28 mouse cellular contexts compared by ENCODE assay signal in the genomic region with DNA sequence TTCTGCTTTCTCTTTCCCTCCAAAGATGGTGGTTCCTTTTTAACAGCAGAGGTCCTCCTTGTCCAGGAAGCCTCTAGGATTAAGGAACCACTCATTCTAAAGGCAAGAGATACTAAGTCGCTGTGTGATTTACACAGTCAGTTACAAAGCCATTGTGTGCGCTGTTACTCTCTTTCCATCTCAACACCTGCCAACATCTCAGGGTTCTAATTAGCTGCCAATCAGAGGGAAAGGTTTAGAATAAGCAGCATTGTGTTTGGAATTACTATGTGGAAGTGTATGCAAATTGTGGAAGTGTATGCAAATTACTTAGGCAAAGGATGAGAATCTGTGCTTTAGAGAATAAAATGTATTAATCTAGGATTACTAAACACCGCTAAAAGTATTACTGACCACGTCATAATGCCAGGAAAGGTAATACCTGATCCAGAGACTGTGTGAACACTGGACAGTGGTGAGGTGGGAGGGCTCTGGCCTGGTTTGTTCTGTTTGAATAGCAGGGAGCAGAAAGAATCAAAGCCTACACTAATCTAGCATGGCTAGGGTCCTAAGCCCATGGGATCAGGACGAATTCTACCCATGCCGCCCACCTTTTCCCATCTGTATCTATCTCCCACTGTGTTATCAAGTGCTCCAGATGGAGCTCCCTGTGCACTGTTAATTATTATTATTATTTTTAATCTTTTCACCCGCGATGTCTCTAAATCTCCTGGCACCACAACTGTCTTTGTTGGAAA. TPM values are rescaled to one million over a fixed set of nuclear protein-coding genes. Genes with fewer than 3 reads are reported as not detected.
DNase-seq lines count a peak whose midpoint lies in the region; ATAC-seq and TF ChIP-seq lines count a peak whose summit lies in the region.
"Had no signal": no experiment of that assay in that cellular context is flagged by ENCODE, and none has a peak within 500 bp of the region (broad histone marks: within the 10 kb centered on the region; RNA-seq: fewer than 3 reads in every experiment).

No protein-coding gene starts in this region.

- H3K27ac ChIP-seq in forebrain, embryonic 11.5 days (ENCODE audit: low read depth, low read length): no peak overlapping the region
- H3K27ac ChIP-seq in forebrain, embryonic 10.5 days: no peak overlapping the region
- H3K27ac ChIP-seq in layer of hippocampus, adult 2 months: peak overlapping the region; percentile 91
- no peak overlapping the region for H3K27ac ChIP-seq in midbrain, embryonic 14.5 days (replicated peaks; ENCODE audit: low read depth, low read length)
- H3K27ac ChIP-seq in kidney, adult 2 months (ENCODE audit: insufficient read depth, low read depth, low read length): no peak overlapping the region
- H3K27ac ChIP-seq: heart, adult 2 months; hindbrain, postnatal 0 days; left cerebral cortex, adult 2 months had no signal

- DNase-seq in forebrain, embryonic 11.5 days (ENCODE audit: low spot score): no peak
- no peak for DNase-seq in forebrain, embryonic 10.5 days (ENCODE audit: extremely low spot score, low spot score)
- DNase-seq in brain, embryonic 14.5 days (ENCODE audit: low read depth): peak; percentile 68
- DNase-seq in layer of hippocampus, adult 2 months (ENCODE audit: low spot score in 2 of 2): peak; percentile 39 to 44
- peak; percentile 21 for DNase-seq in midbrain, embryonic 14.5 days
- no peak for DNase-seq in cerebellum, adult 9-11 months
- no peak for DNase-seq in gastrocnemius, adult 18-20 months (ENCODE audit: low spot score)
- no peak for DNase-seq in kidney, adult 2 months
- DNase-seq: adrenal gland, postnatal 10 days; cerebellum, adult 11-12 months; cerebellum, postnatal 25 days; gastrocnemius, postnatal 25 days; heart, adult 2 months; heart, postnatal 4 days; kidney, adult 11 months; kidney, postnatal 10 days; left cerebral cortex, postnatal 4 days; liver; lung, postnatal 10 days; spleen, adult 18-20 months; thymus, adult 18-20 months; thymus, postnatal 4 days had no signal

- no peak for TF ChIP-seq POLR2A in brain, embryonic 14.5 days (IDR thresholded peaks at IDR 0.05; ENCODE audit: borderline replicate concordance, extremely low read depth, insufficient read depth, insufficient read length, poor library complexity, severe bottlenecking)
- no peak for TF ChIP-seq POLR2A in kidney, adult 2 months (IDR thresholded peaks at IDR 0.05; ENCODE audit: low read depth, low read length)

- H3K9ac ChIP-seq in forebrain, embryonic 11.5 days (ENCODE audit: low read length): no peak overlapping the region
- no peak overlapping the region for H3K9ac ChIP-seq in midbrain, embryonic 14.5 days (replicated peaks; ENCODE audit: low read length)

- TF ChIP-seq CTCF in brain, embryonic 14.5 days (IDR thresholded peaks at IDR 0.05; ENCODE audit: borderline replicate concordance, extremely low read depth, insufficient read depth, insufficient read length): no peak
- TF ChIP-seq CTCF in layer of hippocampus, adult 2 months (conservative IDR thresholded peaks at IDR 0.05): no peak
- TF ChIP-seq CTCF in kidney, adult 2 months (conservative IDR thresholded peaks at IDR 0.05; ENCODE audit: insufficient read depth, insufficient read length, low read depth, low read length): no peak

- 0 out of 2 replicates have a peak, but pooled peaks have one; percentile 33 for ATAC-seq in forebrain, embryonic 11.5 days (replicated peaks; ENCODE audit: low FRiP score)
- ATAC-seq in midbrain, embryonic 14.5 days (ENCODE audit: low FRiP score, low TSS enrichment): peak; percentile 64; the same call in 1 of the 2 replicates
- ATAC-seq: CD4-positive, CD25-positive, alpha-beta regulatory T cell, adult 4 months; hindbrain, postnatal 0 days; Patski had no signal

- no peak overlapping the region for H3K4me2 ChIP-seq in forebrain, embryonic 11.5 days (ENCODE audit: low read depth, low read length, severe bottlenecking)
- no peak overlapping the region for H3K4me2 ChIP-seq in midbrain, embryonic 14.5 days (ENCODE audit: low read length)

- no peaks in the 10 kb centered on the region for H3K9me3 ChIP-seq in forebrain, embryonic 11.5 days (ENCODE audit: control insufficient read depth, low read length)
- H3K9me3 ChIP-seq in forebrain, embryonic 10.5 days: no peaks in the 10 kb centered on the region
- H3K9me3 ChIP-seq in midbrain, embryonic 14.5 days (ENCODE audit: control insufficient read depth, low read length): no peaks in the 10 kb centered on the region

- 0 out of 2 replicates have a peak, but pooled peaks cover 2% of the 10 kb centered on the region for H3K4me1 ChIP-seq in forebrain, embryonic 11.5 days (replicated peaks; ENCODE audit: control insufficient read depth, insufficient read depth, low read length)
- peaks cover 5% of the 10 kb centered on the region; the same call in 1 of the 2 replicates for H3K4me1 ChIP-seq in forebrain, embryonic 10.5 days
- no peaks in the 10 kb centered on the region for H3K4me1 ChIP-seq in midbrain, embryonic 14.5 days (ENCODE audit: control insufficient read depth, insufficient read depth, low read length)
- H3K4me1 ChIP-seq in kidney, adult 2 months (ENCODE audit: control insufficient read depth, insufficient read depth, low read length): no peaks in the 10 kb centered on the region; the same call in 1 of the 2 replicates

- H3K36me3 ChIP-seq in forebrain, embryonic 11.5 days (ENCODE audit: control insufficient read depth, insufficient read depth, low read length): no peaks in the 10 kb centered on the region
- no peaks in the 10 kb centered on the region for H3K36me3 ChIP-seq in forebrain, embryonic 10.5 days (replicated peaks)
- no peaks in the 10 kb centered on the region for H3K36me3 ChIP-seq in midbrain, embryonic 14.5 days (ENCODE audit: control insufficient read depth, insufficient read depth, low read length)
- no peaks in the 10 kb centered on the region for H3K36me3 ChIP-seq in kidney, adult 2 months (ENCODE audit: control insufficient read depth, insufficient read depth, low read length)

- no peaks in the 10 kb centered on the region for H3K27me3 ChIP-seq in forebrain, embryonic 11.5 days (ENCODE audit: control insufficient read depth, insufficient read depth, low read length)
- H3K27me3 ChIP-seq in forebrain, embryonic 10.5 days (ENCODE audit: poor library complexity, severe bottlenecking): no peaks in the 10 kb centered on the region
- H3K27me3 ChIP-seq in midbrain, embryonic 14.5 days (ENCODE audit: control insufficient read depth, insufficient read depth, low read length): no peaks in the 10 kb centered on the region
- no peaks in the 10 kb centered on the region for H3K27me3 ChIP-seq in kidney, adult 2 months (replicated peaks; ENCODE audit: control insufficient read depth, insufficient read depth, low read length)

- WGBS in forebrain, embryonic 11.5 days: 66% methylated on average over 8 of the region's 8 CpGs
- WGBS in forebrain, embryonic 10.5 days: 71% methylated on average over 8 of the region's 8 CpGs
- WGBS in midbrain, embryonic 14.5 days: 50% methylated on average over 8 of the region's 8 CpGs
- 88% methylated on average over 8 of the region's 8 CpGs for WGBS in kidney, adult 2 months

- no peak overlapping the region for H3K4me3 ChIP-seq in forebrain, embryonic 11.5 days (ENCODE audit: low read depth, low read length)
- no peak overlapping the region for H3K4me3 ChIP-seq in forebrain, embryonic 10.5 days
- H3K4me3 ChIP-seq in layer of hippocampus, adult 2 months: no peak overlapping the region
- H3K4me3 ChIP-seq in midbrain, embryonic 14.5 days (replicated peaks; ENCODE audit: low read depth, low read length): no peak overlapping the region
- H3K4me3 ChIP-seq in kidney, adult 2 months (ENCODE audit: insufficient read depth, low read depth, low read length): no peak overlapping the region
- H3K4me3 ChIP-seq: heart, adult 2 months; left cerebral cortex, adult 2 months; myocyte had no signal

RNA-seq across cellular contexts. Expression of gene Slc4a4, which starts 56.6 kb away (rescaled TPM):
- polyA plus RNA-seq in forebrain, embryonic 11.5 days (2014; fragmentation: Nextera tagmentation; extraction: Ambion mirVana): 3.0 and 3.1 TPM in 2 replicates
- 1.3 and 1.7 TPM in 2 replicates for polyA plus RNA-seq in forebrain, embryonic 10.5 days (2016; fragmentation: Nextera tagmentation; extraction: Ambion mirVana)
- 2.5 and 6.3 TPM in 2 replicates for polyA plus RNA-seq in brain, embryonic 14.5 days (2012; rRNA removed)
- total RNA-seq in layer of hippocampus, adult 2 months (2021): 100 to 1,000 TPM; 154 to 161 TPM
- 4.8 and 6.6 TPM in 2 replicates for polyA plus RNA-seq in midbrain, embryonic 14.5 days (2014; fragmentation: Nextera tagmentation; extraction: Ambion mirVana)
- total RNA-seq in gastrocnemius, adult 18-20 months (2021): 10 to 100 TPM; 18.2 to 21.3 TPM
- 169 and 195 TPM in 2 replicates for polyA plus RNA-seq in kidney, adult 2 months (2012; rRNA removed)
- total RNA-seq: megakaryocyte, adult 5-6 weeks had no signal
- polyA plus RNA-seq: CD4-positive, CD25-positive, alpha-beta regulatory T cell, adult 4 months had no signal

Comparison
In these comparisons a context has a peak if more than half of its experiments do, and no peak if none do; other contexts are left out.
1. DNase-seq: peak in brain, embryonic 14.5 days (single experiment), layer of hippocampus, adult 2 months (2 of 2) and midbrain, embryonic 14.5 days (single experiment); none in forebrain, embryonic 11.5 days (single experiment), forebrain, embryonic 10.5 days (single experiment), cerebellum, adult 9-11 months (single experiment), gastrocnemius, adult 18-20 months (single experiment) and kidney, adult 2 months (single experiment).
2. RNA of gene Slc4a4, which starts 56.6 kb away (polyA plus RNA-seq): 169 to 195 TPM in kidney, adult 2 months; 2.5 to 6.3 TPM in brain, embryonic 14.5 days, 4.8 to 6.6 TPM in midbrain, embryonic 14.5 days, 3.0 to 3.1 TPM in forebrain, embryonic 11.5 days and 1.3 to 1.7 TPM in forebrain, embryonic 10.5 days; every median in the first group is over 10 times any median in the second.